Mouse (Mus musculus) natural killer cell, adult 2 months (primary cell): Measurements from ENCODE around the gene 1700012B07Rik.

Experiments
- DNase-seq, 2 experiments: peaks; one replicate each; pipeline ENCODE4 v3.0.0; 2022; ENCODE audit warnings: low spot score in 2 of 2

1700012B07Rik gene

GRCm38 (mm10) chr11:109846343-109846742 is 18.5 kb upstream of the 1700012B07Rik start:
- DNase-seq: no peak

GRCm38 (mm10) chr11:109845601-109846000 is 17.8 kb upstream of the 1700012B07Rik start:
- no peak for DNase-seq

- DNase-seq: no peak
Measured at GRCm38 (mm10) chr11:109844466-109844865, 16.6 kb upstream of the 1700012B07Rik start.

- no peak for DNase-seq
Measured at GRCm38 (mm10) chr11:109830368-109830767, 2.5 kb upstream of the 1700012B07Rik start.

GRCm38 (mm10) chr11:109822280-109822679 is 5.6 kb downstream of the 1700012B07Rik start:
- no peak for DNase-seq

- no peak for DNase-seq
Measured at GRCm38 (mm10) chr11:109817405-109817804, 10.4 kb downstream of the 1700012B07Rik start.

GRCm38 (mm10) chr11:109816911-109817310 is 10.9 kb downstream of the 1700012B07Rik start:
- no peak for DNase-seq

- no peak for DNase-seq
Measured at GRCm38 (mm10) chr11:109811721-109812120, 16.1 kb downstream of the 1700012B07Rik start.

GRCm38 (mm10) chr11:109809175-109809855 is 18.5 kb downstream of the 1700012B07Rik start:
- DNase-seq: no peak

- no peak for DNase-seq
Measured at GRCm38 (mm10) chr11:109801515-109801914, 26.3 kb downstream of the 1700012B07Rik start.

- no peak for DNase-seq
Measured at GRCm38 (mm10) chr11:109797531-109797930, 30.3 kb downstream of the 1700012B07Rik start.

- no peak for DNase-seq
Measured at GRCm38 (mm10) chr11:109795536-109795935, 32.3 kb downstream of the 1700012B07Rik start.

GRCm38 (mm10) chr11:109793578-109793977 is 34.3 kb downstream of the 1700012B07Rik start:
- no peak for DNase-seq

- no peak for DNase-seq
Measured at GRCm38 (mm10) chr11:109792401-109792997, 35.3 kb downstream of the 1700012B07Rik start.

- DNase-seq: no peak
Measured at GRCm38 (mm10) chr11:109791965-109792364, 35.9 kb downstream of the 1700012B07Rik start.

GRCm38 (mm10) chr11:109790221-109790620 is 37.6 kb downstream of the 1700012B07Rik start:
- no peak for DNase-seq

- DNase-seq: no peak
Measured at GRCm38 (mm10) chr11:109785392-109785791, 42.5 kb downstream of the 1700012B07Rik start.

- no peak for DNase-seq
Measured at GRCm38 (mm10) chr11:109771381-109771780, 56.5 kb downstream of the 1700012B07Rik start.

- DNase-seq: no peak
Measured at GRCm38 (mm10) chr11:109770185-109770584, 57.7 kb downstream of the 1700012B07Rik start.

- DNase-seq: no peak
Measured at GRCm38 (mm10) chr11:109769091-109769490, 58.8 kb downstream of the 1700012B07Rik start.

- no peak for DNase-seq
Measured at GRCm38 (mm10) chr11:109760063-109760462, 67.8 kb downstream of the 1700012B07Rik start.

- DNase-seq: no peak
Measured at GRCm38 (mm10) chr11:109758616-109759215, 69.1 kb downstream of the 1700012B07Rik start.

GRCm38 (mm10) chr11:109754105-109754602 is 73.7 kb downstream of the 1700012B07Rik start:
- no peak for DNase-seq
